Mouse (Mus musculus): ENCODE measurements at regions not wholly inside any gene's neighbourhood (a gene's known extent, or its start where the extent isn't known, plus 50 kb on each side); places are given as distances from the start of the nearest gene placed in this dataset.
A peak's percentile ranks its signal among the peaks of the same experiment; 100 is the strongest.
"Not testable (repeated sequence)": the region's sequence is repeated elsewhere in the genome, so short reads cannot be mapped to it uniquely, and the experiment has no call there.

DNA sequence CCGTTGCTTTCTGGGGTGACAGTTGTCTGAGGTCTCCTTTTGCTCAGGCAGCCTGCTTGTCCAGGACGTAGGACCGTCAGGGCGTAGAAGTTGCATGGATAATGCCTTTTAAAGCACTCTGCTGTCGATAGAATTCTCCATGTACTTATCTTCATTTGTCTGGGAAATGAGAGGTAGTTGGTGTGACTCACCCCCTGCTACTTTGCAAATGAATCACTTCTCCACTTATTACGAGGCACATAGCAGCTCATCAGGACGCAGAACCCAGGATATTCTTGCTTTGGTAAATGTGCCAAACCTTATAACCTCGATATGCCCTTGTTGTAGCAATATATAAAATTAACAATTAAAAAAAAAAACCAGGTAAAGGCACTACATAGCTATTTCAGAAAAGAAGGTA, 159.7 kb upstream of the Smlr1 start:
- no peak for DNase-seq

DNA sequence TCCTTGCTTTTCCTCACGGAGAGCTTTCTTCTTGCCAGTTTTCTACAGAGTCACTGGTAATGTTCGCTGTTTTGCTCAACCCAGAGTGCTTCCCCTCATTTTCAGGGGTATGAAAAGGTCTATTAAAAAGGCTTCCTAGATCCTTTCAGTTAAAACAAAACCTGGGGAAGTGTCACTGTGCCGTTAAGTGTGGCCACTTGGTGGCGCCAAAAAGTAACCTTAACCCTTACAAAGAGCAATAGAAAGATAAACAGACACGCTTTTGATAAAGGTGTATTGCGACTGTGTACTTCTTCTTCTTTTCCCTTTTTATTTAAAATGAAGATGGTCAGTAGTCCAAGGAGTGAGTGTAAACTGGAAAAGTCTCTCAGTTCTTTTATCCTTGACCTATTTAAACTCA, 145.2 kb upstream of the Smlr1 start:
- peak; percentile 47 for DNase-seq

DNA sequence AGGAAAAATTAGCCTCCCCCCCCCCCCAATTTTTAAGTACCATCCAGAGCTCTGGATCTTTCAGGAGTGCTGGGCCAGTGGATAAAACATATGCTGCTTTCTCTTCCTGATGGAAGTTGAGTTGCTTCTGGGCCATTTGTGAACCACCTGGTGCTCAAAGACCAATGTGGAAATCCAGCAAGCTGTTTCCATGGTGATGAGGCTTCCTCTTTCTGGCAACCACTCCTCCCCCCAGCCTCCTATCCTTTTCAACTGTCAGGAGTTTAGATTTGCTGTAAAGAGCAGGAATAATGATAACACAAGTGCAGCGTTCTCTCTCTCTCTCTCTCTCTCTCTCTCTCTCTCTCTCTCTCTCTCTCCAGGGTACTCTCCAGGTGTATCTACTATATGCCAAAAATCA, 141.8 kb upstream of the Smlr1 start:
- DNase-seq = no peak

DNA sequence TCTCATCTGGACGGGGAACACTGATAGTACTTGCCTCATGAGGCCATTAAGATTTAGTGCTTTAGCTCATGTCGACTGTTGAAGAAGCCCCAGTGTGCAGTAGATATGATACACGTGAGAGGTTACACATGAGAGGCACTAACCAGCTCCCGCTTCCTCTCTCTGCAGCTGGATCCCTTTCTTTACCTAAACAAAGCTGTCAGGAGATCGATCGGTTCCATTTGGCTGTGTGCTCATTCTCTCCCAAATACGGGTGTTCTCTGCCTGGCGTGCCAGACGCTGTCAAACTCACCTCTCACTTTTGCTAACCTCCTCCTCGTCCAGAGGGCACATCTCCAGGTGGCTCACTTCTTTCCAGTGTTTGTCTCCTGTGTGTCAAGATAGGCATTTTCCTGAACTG, 139.3 kb upstream of the Smlr1 start:
- DNase-seq = no peak

DNA sequence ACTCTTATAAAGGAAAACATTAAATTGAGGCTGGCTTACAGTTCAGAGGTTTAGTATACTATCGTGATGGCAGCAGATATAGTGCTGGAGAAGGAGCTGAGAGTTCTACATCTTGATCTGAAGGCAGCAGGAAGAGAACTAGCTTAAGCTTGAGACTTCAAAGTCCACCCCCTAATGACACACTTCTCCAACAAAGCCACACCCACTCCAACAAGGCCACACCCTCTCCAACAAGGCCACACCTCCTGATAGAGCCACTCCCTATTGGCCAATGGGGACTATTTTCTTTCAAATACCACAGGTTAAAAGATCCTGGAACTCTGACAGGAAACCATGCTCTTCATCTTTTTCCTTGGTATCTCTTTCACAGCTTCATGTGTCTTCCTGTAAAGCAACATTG, 134.0 kb upstream of the Smlr1 start:
- DNase-seq = no peak

DNA sequence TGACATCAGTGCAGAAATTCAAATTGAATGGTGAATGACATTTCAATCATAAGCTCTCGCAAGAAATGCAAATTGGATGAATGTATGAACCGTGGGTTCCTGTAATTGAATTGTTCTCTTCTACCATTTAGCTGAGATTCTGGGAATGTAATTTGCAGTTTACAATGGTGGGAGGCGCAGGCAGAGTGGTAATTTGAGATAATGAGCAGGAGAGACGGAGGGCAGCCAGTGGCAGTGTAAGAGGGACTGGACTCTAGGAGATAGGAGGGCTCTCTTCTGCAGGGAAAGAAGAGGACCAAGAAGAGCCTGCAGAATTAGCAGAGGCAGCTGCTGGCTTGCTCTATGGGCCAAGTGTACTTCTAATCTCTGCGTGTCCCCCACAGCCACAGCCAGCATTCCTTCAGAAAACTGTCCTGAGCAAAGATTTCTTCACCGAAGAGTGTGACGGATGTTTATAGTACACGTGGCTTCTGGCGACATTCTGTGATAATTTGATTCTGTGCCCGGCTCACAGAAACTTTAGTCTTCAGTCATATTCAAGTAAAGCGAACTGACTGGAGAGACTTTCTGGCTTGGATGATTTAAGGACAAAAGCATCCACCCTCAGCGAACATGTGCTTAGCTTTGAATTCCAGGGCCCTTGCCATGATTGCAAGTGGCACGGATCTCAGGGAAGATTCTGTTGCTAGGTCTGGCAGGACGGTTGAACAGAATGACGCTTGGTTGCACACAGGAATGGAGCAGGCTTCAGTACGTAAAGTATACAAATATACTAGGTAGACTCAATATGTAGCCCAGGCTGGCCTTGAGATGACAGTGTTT, 116.9 kb upstream of the Smlr1 start:
- DNase-seq = no peak

DNA sequence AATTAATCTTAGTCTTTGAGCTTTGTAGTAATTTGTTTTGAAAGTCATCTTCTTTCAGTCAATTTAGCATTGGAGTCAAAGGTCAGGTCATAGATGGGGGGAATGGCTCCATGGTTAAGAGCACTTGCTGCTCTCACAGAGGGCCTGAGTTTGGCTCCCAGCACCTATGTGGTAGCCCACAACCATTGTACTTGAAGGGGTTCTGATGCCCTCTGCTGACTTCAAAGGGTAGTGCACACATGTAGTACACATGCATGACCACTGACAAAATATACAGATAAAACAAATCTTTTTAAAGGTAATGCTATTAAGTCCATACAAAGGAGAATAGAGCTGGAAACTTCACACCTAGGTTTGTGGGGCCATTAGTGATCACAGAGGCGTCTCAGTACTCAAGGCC, 111.7 kb upstream of the Smlr1 start:
- DNase-seq = no peak

DNA sequence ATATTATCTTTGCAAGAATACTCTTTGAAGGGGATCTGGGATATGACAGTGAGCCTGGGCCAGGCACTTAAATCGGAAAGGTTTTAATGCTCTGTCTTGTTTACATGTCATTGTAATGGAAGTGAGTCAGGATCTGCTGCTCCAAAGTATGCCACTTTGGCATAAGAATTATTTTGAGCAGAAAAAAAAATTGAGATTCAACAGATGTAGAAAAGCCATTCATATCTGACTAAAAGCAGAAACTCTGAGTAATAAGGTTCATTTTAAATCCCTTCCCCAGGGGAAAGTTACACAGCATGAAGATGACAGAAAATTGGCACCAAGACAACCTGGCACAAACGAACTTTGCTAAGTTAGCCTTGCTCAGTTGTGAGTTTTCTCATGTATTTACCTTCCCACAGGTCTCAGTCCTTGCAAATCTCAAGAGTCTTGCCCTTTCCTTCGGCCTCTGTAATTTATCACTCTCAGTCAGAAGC, 107.5 kb upstream of the Smlr1 start:
- DNase-seq = no peak

DNA sequence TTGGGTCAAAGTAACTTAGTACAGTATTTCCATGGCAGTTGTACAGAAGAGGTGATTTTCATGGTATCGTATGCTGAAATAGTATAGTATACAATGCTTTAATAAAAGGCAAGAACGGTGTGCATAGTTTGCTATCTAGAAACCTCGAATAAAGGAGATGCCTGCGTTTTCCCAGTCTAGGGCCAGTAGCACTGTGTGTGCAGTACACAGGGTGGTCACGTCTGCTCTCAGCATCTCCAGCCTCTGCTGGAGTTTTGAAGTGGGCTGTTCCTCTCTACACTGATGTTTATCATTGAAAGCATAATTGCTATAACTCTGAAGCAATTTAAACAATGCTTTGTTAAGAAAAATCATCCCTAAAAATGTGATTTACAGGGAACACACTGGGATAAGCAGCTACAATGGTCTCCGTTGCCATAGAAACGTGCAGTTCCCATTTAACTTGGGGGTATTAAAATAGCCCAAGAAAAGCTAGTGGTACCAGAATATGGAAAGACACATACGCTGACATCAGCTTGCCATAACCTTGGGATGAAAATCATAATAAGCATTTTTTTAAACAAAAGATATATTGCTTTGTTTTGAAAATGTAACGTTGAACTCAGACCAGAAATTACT, 106.1 kb upstream of the Smlr1 start:
- no peak for DNase-seq

DNA sequence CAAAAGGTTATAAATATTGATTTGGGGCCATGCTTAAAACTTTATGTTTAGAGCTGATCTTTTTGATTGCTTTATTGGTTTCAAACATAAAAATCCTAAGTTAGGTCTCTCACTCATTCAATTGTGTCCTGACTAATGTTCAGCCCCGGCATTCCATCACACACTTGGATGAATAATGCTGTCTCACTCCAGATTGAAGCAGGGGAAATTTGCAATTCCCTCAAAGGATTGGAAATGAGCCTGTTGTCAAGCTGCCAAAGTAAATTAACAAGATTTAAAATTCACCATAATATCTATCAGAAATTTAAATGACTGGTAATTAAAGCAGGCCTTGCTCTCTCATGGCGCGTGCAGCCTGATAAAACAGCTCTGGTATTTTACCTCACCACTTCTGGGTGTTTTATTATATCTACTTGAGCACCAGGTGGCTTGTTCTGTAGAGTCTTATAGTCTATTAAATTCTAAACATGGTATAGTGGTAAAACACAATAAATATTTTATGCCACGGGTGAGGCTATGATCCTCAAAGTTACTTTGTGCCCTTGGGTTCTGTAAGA, 97.1 kb upstream of the Smlr1 start:
- DNase-seq = no peak

DNA sequence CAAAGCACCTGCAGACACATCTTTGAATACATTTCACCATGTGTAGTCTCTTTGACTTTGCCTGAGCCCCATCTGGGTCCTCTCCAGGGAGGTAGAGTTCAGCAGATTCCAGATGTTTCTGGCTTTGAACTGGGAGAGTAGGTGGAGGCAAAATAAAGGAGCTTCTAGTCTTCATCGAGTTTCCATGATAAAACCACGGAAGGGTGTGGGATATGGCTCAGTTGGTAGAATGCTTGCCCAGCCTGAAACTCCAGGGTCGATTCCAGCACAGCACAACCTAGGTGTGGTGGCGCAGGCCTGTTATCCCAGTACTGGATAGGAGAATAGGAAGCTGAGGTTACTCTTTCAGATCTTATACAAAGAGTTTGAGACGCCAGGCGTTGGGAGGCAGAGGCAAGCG, 96.2 kb upstream of the Smlr1 start:
- DNase-seq = no peak

DNA sequence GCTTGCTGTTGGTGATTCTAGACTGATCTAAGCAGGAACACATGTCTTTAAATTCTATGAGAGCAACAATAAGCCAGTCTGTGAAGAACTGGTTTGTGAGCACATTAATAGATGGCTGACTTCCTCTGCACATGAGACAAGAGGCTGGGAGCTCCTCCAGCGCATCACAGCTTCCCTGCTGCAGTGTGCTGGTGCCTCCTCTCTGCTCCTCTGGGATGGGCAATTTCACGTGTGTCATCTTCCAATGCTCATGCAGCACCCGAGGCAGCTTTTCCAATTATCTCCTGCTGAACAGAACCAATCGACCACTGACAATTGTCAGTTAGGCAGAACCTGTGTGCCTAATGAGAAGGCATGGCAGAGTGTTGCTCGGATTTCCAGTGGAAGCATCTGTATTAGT, 86.5 kb upstream of the Smlr1 start:
- DNase-seq = no peak

DNA sequence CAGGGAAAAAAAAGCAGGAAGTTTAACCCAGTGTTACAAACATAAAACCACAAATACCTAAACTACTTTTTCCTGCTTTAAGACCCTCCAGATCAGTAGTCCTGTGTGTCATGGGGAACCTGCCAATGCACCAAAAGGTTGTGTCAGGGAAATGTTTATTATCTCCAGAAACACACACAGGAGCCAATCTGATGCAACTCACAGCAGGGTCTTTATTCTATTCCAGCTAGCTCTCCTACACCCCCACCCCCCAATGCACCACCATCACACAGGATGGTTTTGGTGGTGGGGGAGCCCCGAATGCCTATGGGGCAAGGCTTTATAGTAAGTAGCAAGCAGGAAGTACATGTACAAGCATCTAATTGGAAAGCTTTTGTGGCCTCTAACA, 85.7 kb upstream of the Smlr1 start:
- not testable (repeated sequence) for DNase-seq

DNA sequence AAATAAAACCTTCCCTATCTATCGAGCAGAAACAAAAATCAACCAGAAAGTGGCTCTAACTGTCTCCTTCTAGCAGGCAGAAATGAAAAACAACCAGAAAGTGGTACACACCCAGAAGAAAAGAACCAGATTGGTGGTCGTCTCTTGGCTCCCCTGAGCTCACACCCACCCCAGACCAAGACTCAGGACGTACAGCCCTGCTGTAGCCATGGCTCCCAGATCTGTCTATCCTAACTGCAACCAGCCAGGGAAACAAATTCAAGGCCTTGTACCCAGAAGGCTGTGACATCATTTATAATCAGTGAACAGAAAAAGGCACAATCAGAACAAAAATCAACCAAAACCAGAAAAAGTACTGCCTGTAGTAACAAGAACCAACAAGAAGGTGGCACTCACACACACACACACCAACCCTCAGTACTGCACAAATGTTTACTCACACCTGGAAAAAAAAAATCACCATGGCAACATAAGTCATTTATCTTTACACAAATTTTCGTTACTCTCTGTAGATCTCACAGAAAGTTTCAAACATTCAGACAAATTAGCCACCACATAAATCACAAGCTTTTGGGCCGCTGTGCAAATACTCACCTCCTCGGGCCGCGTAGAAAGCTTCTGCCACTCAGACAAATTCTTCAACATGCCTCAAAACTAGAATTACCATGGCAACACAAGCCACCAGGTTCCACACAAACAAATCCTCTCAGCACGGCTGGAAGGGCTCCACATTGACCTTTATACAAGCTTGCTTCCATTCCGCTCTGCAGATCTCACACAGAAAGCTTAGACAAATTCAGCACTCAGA, 85.1 kb upstream of the Smlr1 start:
- no peak for DNase-seq

DNA sequence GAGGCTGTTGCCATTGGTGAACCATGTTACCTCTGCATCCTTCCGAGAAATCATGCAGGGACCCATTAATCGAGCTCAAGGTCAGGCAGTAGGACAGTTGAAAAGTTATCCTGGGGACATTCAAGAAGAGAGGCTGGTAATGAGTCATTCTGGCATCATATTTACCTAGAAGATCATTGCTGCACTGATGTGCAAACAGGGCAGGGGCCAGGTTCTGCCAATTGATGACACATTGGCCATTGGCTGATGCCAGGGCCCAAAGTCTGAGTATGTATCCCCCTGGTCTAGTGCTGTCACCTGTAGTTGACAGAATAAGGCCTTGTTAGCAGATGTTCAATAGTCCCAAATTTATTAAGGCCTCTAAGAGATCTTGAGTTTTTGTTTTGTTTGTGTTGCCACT, 83.6 kb upstream of the Smlr1 start:
- no peak for DNase-seq

DNA sequence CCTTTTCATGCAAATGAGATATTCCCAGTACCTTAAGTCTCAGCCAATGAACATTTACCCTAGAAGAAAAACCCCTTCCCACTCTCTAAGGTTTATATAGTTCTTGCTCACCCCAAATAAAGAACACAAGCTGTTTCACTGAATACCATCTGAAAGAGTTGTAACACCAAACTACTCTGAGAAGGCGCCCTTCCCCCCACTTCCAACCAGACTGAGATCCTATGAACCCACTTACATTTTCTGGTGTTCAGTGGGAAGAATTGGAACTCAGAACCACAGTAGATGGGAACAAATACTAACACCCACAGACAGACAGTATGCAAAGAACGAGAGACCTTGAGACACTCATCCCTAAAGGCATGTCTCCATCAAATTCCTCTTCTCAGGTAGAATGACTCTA, 65.4 kb upstream of the Smlr1 start:
- DNase-seq = no peak

DNA sequence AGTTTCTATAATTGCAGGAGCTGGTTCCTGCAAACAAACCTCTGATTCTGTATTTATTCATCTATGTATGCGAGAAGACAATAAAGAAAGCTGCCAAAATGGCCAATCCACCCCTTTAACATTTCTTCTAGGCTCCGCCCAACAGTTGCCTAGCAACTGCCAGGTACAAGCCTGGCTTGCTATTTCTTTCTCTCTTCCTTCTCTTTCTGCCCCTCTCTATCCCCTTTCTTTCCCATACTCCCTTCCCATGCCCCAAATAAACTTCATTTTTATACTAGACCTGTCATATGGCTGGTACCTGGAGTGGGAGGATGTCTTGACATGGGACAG, 53.2 kb upstream of the Smlr1 start:
- DNase-seq = no peak

DNA sequence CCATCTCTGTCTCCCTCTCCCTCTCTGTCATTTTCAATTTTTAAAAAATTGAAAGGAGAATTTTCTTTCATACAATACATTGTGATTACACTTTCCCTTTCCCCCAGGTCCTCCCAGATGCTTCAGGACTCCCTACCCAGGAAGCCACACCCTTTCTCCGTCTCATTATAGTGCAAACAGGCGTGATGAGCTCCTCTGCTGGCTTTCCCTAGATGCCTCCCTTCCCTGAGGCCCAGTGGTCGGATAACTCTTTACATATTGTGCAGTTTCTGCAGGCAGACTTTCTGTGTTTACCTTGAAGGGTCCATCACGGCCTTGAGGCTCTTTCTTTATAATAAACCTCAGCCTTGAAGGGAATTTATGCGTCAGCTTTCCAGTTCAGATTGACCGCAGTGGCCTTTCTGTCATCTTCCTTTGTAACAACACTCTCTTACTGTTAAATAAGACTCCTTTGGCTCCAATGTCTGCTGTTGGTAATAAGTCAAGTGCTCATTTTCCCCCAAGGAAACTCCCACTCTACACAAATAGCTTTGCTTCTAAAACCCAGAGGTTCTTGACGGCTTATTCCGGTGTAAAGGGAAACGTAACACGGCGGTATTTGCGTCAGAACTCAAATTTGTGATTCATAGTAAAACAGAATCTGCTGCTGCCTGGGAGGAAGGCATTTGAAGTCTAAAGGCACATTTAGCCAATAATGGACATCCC, 52.7 kb upstream of the Smlr1 start:
- DNase-seq = no peak

Data from gastrocnemius, postnatal 10 days (tissue).